Mouse (Mus musculus): ENCODE results near the gene Cacna1a. TPM values are rescaled to one million over a fixed set of nuclear protein-coding genes. Genes with fewer than 3 reads are reported as not detected.

The Cacna1a gene
- polyA plus RNA-seq, 1 experiment from 2014 or later = 8.3 TPM

- no peaks in the 10 kb centered on the region for H3K9me3 ChIP-seq (replicated peaks)
- 13% methylated on average over 23 of the region's 23 CpGs for WGBS
- no peak overlapping the region for H3K4me3 ChIP-seq
- no peak overlapping the region for H3K4me2 ChIP-seq
- no peak overlapping the region for H3K27ac ChIP-seq
- no peaks in the 10 kb centered on the region for H3K36me3 ChIP-seq
- no peaks in the 10 kb centered on the region for H3K4me1 ChIP-seq (replicated peaks)
- no peak overlapping the region for H3K9ac ChIP-seq
- ATAC-seq (replicated peaks; ENCODE audit: insufficient number of reproducible peaks, insufficient read depth, low FRiP score, low read depth) = no peak
- H3K27me3 ChIP-seq = peaks cover 21% of the 10 kb centered on the region
Measured at GRCm38 (mm10) chr8:84363428-84364134, 24.7 kb upstream of the Cacna1a start.

GRCm38 (mm10) chr8:84365197-84365596, 23.0 kb upstream of the Cacna1a start:
- H3K9ac ChIP-seq = no peak overlapping the region
- no peak overlapping the region for H3K4me2 ChIP-seq
- H3K9me3 ChIP-seq (replicated peaks) = no peaks in the 10 kb centered on the region
- no peak overlapping the region for H3K4me3 ChIP-seq
- no peaks in the 10 kb centered on the region for H3K4me1 ChIP-seq (replicated peaks)
- no peak overlapping the region for H3K27ac ChIP-seq
- peaks cover 21% of the 10 kb centered on the region for H3K27me3 ChIP-seq
- no peaks in the 10 kb centered on the region for H3K36me3 ChIP-seq
- WGBS = 90% methylated on average over 1 of the region's 1 CpGs
- ATAC-seq (replicated peaks; ENCODE audit: insufficient number of reproducible peaks, insufficient read depth, low FRiP score, low read depth) = no peak

- no peaks in the 10 kb centered on the region for H3K27me3 ChIP-seq
- 67% methylated on average over 4 of the region's 4 CpGs for WGBS
- ATAC-seq (replicated peaks; ENCODE audit: insufficient number of reproducible peaks, insufficient read depth, low FRiP score, low read depth) = no peak
- no peaks in the 10 kb centered on the region for H3K9me3 ChIP-seq (replicated peaks)
- no peak overlapping the region for H3K4me3 ChIP-seq
- no peak overlapping the region for H3K27ac ChIP-seq
- H3K9ac ChIP-seq = no peak overlapping the region
- H3K4me2 ChIP-seq = no peak overlapping the region
- H3K4me1 ChIP-seq (replicated peaks) = no peaks in the 10 kb centered on the region
- H3K36me3 ChIP-seq = no peaks in the 10 kb centered on the region
Measured at GRCm38 (mm10) chr8:84370972-84371371, 17.3 kb upstream of the Cacna1a start.

GRCm38 (mm10) chr8:84375038-84375437, 13.2 kb upstream of the Cacna1a start:
- H3K9ac ChIP-seq = no peak overlapping the region
- H3K27me3 ChIP-seq = no peaks in the 10 kb centered on the region
- no peak overlapping the region for H3K27ac ChIP-seq
- ATAC-seq (replicated peaks; ENCODE audit: insufficient number of reproducible peaks, insufficient read depth, low FRiP score, low read depth) = no peak
- H3K4me1 ChIP-seq (replicated peaks) = no peaks in the 10 kb centered on the region
- H3K9me3 ChIP-seq (replicated peaks) = no peaks in the 10 kb centered on the region
- H3K4me3 ChIP-seq = no peak overlapping the region
- WGBS = 26% methylated on average over 5 of the region's 5 CpGs
- H3K36me3 ChIP-seq = no peaks in the 10 kb centered on the region
- H3K4me2 ChIP-seq = no peak overlapping the region

GRCm38 (mm10) chr8:84375803-84376202, 12.4 kb upstream of the Cacna1a start:
- no peak overlapping the region for H3K27ac ChIP-seq
- no peak for ATAC-seq (replicated peaks; ENCODE audit: insufficient number of reproducible peaks, insufficient read depth, low FRiP score, low read depth)
- H3K9ac ChIP-seq = no peak overlapping the region
- no peaks in the 10 kb centered on the region for H3K4me1 ChIP-seq (replicated peaks)
- H3K9me3 ChIP-seq (replicated peaks) = no peaks in the 10 kb centered on the region
- H3K27me3 ChIP-seq = no peaks in the 10 kb centered on the region
- WGBS = 82% methylated on average over 5 of the region's 5 CpGs
- no peaks in the 10 kb centered on the region for H3K36me3 ChIP-seq
- H3K4me3 ChIP-seq = no peak overlapping the region
- H3K4me2 ChIP-seq = no peak overlapping the region

- Histone ChIP-seq H3K36me3 (no peaks in the 10 kb centered on the region), H3K9ac (no peak overlapping the region), H3K27me3 (no peaks in the 10 kb centered on the region), H3K4me3 (no peak overlapping the region), H3K27ac (no peak overlapping the region), H3K4me1 (replicated peaks) (no peaks in the 10 kb centered on the region), H3K9me3 (replicated peaks) (no peaks in the 10 kb centered on the region), H3K4me2 (no peak overlapping the region)
- WGBS = 64% methylated on average over 6 of the region's 6 CpGs
- ATAC-seq (replicated peaks; ENCODE audit: insufficient number of reproducible peaks, insufficient read depth, low FRiP score, low read depth) = no peak
Measured at GRCm38 (mm10) chr8:84376564-84376963, 11.7 kb upstream of the Cacna1a start.

- Histone ChIP-seq H3K4me1 (replicated peaks) (no peaks in the 10 kb centered on the region), H3K36me3 (no peaks in the 10 kb centered on the region), H3K27ac (no peak overlapping the region), H3K4me2 (no peak overlapping the region), H3K9me3 (replicated peaks) (no peaks in the 10 kb centered on the region), H3K9ac (no peak overlapping the region), H3K27me3 (no peaks in the 10 kb centered on the region), H3K4me3 (no peak overlapping the region)
- 75% methylated on average over 7 of the region's 7 CpGs for WGBS
- no peak for ATAC-seq (replicated peaks; ENCODE audit: insufficient number of reproducible peaks, insufficient read depth, low FRiP score, low read depth)
Measured at GRCm38 (mm10) chr8:84381676-84382075, 6.6 kb upstream of the Cacna1a start.

GRCm38 (mm10) chr8:84388773-84389172, 533 bp downstream of the Cacna1a start:
- no peaks in the 10 kb centered on the region for H3K9me3 ChIP-seq (replicated peaks)
- peak overlapping the region; percentile 14; the same call in 1 of the 2 replicates for H3K4me2 ChIP-seq
- no peaks in the 10 kb centered on the region for H3K27me3 ChIP-seq
- no peak overlapping the region for H3K9ac ChIP-seq
- H3K4me1 ChIP-seq (replicated peaks) = peaks cover 23% of the 10 kb centered on the region
- 18% methylated on average over 9 of the region's 9 CpGs for WGBS
- ATAC-seq (replicated peaks; ENCODE audit: insufficient number of reproducible peaks, insufficient read depth, low FRiP score, low read depth) = peak; percentile 83
- peak overlapping the region; percentile 68 for H3K27ac ChIP-seq
- H3K36me3 ChIP-seq = no peaks in the 10 kb centered on the region
- H3K4me3 ChIP-seq = no peak overlapping the region

- Histone ChIP-seq H3K36me3 (no peaks in the 10 kb centered on the region), H3K27me3 (no peaks in the 10 kb centered on the region), H3K4me2 (peak overlapping the region; percentile 14; the same call in 1 of the 2 replicates), H3K4me1 (replicated peaks) (peaks cover 23% of the 10 kb centered on the region), H3K4me3 (no peak overlapping the region), H3K9ac (no peak overlapping the region), H3K27ac (peak overlapping the region; percentile 68), H3K9me3 (replicated peaks) (no peaks in the 10 kb centered on the region)
- ATAC-seq (replicated peaks; ENCODE audit: insufficient number of reproducible peaks, insufficient read depth, low FRiP score, low read depth) = peak; percentile 60; the same call in 1 of the 2 replicates
- 58% methylated on average over 3 of the region's 3 CpGs for WGBS
Measured at GRCm38 (mm10) chr8:84389173-84389572, 933 bp downstream of the Cacna1a start.

GRCm38 (mm10) chr8:84391611-84392010, 3.4 kb downstream of the Cacna1a start:
- no peak overlapping the region for H3K4me2 ChIP-seq
- H3K4me1 ChIP-seq (replicated peaks) = peaks cover 23% of the 10 kb centered on the region
- no peaks in the 10 kb centered on the region for H3K9me3 ChIP-seq (replicated peaks)
- no peaks in the 10 kb centered on the region for H3K27me3 ChIP-seq
- WGBS = 86% methylated on average over 5 of the region's 5 CpGs
- H3K36me3 ChIP-seq = no peaks in the 10 kb centered on the region
- no peak for ATAC-seq (replicated peaks; ENCODE audit: insufficient number of reproducible peaks, insufficient read depth, low FRiP score, low read depth)
- H3K9ac ChIP-seq = no peak overlapping the region
- no peak overlapping the region for H3K27ac ChIP-seq
- no peak overlapping the region for H3K4me3 ChIP-seq

- Histone ChIP-seq H3K27me3 (no peaks in the 10 kb centered on the region), H3K36me3 (no peaks in the 10 kb centered on the region), H3K9ac (no peak overlapping the region), H3K4me1 (replicated peaks) (no peaks in the 10 kb centered on the region), H3K9me3 (replicated peaks) (no peaks in the 10 kb centered on the region), H3K4me2 (no peak overlapping the region), H3K27ac (no peak overlapping the region), H3K4me3 (no peak overlapping the region)
- ATAC-seq (replicated peaks; ENCODE audit: insufficient number of reproducible peaks, insufficient read depth, low FRiP score, low read depth) = no peak
- WGBS = 63% methylated on average over 6 of the region's 6 CpGs
Measured at GRCm38 (mm10) chr8:84395751-84396457, 7.7 kb downstream of the Cacna1a start.
